Mouse (Mus musculus): ENCODE measurements around the gene Stk16. TPM values are rescaled to one million over a fixed set of nuclear protein-coding genes. Genes with fewer than 3 reads are reported as not detected.

Stk16 gene
- polyA plus RNA-seq, 1 experiment from 2014 or later: 181 TPM

GRCm38 (mm10) chr1:75185495-75185894 lies 25.1 kb upstream of the Stk16 start:
- ChIA-PET CTCF (no interaction called here), POLR2A (no interaction called here)
- ATAC-seq: no peak
- TF ChIP-seq CTCF (IDR thresholded peaks at IDR 0.05): no peak
- in situ Hi-C loops (cut with MboI; ENCODE audit: low pct_unique_long_range_greater_than_20kb): loop anchor here (10.0 kb wide), 1 partner anchor 69 kb away; no protein-coding TSS in a partner anchor
- H3K27me3 ChIP-seq: no peaks in the 10 kb centered on the region
- no peak for DNase-seq (ENCODE audit: low read depth, low spot score)

GRCm38 (mm10) chr1:75187126-75187525 lies 23.5 kb upstream of the Stk16 start:
- no peak for TF ChIP-seq CTCF (IDR thresholded peaks at IDR 0.05)
- in situ Hi-C loops (cut with MboI; ENCODE audit: low pct_unique_long_range_greater_than_20kb): loop anchor here (10.0 kb wide), 1 partner anchor 68 kb away; no protein-coding TSS in a partner anchor
- DNase-seq (ENCODE audit: low read depth, low spot score) (no peak), ATAC-seq (no peak)
- no peaks in the 10 kb centered on the region for H3K27me3 ChIP-seq
- POLR2A ChIA-PET: no interaction called here
- CTCF ChIA-PET: interaction anchor here (1.1 kb wide), 1 partner anchor 10 kb away, joined by 3 read pairs; no protein-coding TSS in a partner anchor

- POLR2A ChIA-PET: no interaction called here
- no peak for TF ChIP-seq CTCF (IDR thresholded peaks at IDR 0.05)
- ATAC-seq: no peak
- no peaks in the 10 kb centered on the region for H3K27me3 ChIP-seq
- no peak for DNase-seq (ENCODE audit: low read depth, low spot score)
- CTCF ChIA-PET: no interaction called here
- in situ Hi-C loops (cut with MboI; ENCODE audit: low pct_unique_long_range_greater_than_20kb): loop anchor here (10.0 kb wide), 1 partner anchor 67 kb away; no protein-coding TSS in a partner anchor
These were observed 22.6 kb upstream of the Stk16 start for GRCm38 (mm10) chr1:75187914-75188483.

- ATAC-seq (no peak), DNase-seq (ENCODE audit: low read depth, low spot score) (no peak)
- no peaks in the 10 kb centered on the region for H3K27me3 ChIP-seq
- ChIA-PET CTCF (interaction anchor here (1.5 kb wide), 1 partner anchor 11 kb away, joined by 4 read pairs; the partner anchor contains the start of gene Abcb6), POLR2A (interaction anchor here (0.8 to 3.8 kb wide), 3 partner anchors 8 to 20 kb away, joined by 3 to 15 read pairs (median 5); partner anchors contain the start of gene Abcb6)
- in situ Hi-C loops (cut with MboI; ENCODE audit: low pct_unique_long_range_greater_than_20kb): no loop called here
- TF ChIP-seq CTCF (IDR thresholded peaks at IDR 0.05): no peak
These were observed 20.1 kb upstream of the Stk16 start for GRCm38 (mm10) chr1:75190577-75190976.

GRCm38 (mm10) chr1:75191258-75191621 lies 19.4 kb upstream of the Stk16 start:
- in situ Hi-C loops (cut with MboI; ENCODE audit: low pct_unique_long_range_greater_than_20kb): no loop called here
- no peak for DNase-seq (ENCODE audit: low read depth, low spot score)
- H3K27me3 ChIP-seq: no peaks in the 10 kb centered on the region
- peak; percentile 9 for ATAC-seq
- POLR2A ChIA-PET: interaction anchor here (1.6 to 3.8 kb wide), 2 partner anchors 11 to 22 kb away, joined by 7 to 15 read pairs; partner anchors contain the start of gene Abcb6
- TF ChIP-seq CTCF (IDR thresholded peaks at IDR 0.05): no peak
- CTCF ChIA-PET: interaction anchor here (0.9 kb wide), 1 partner anchor 60 kb away, joined by 3 read pairs; no protein-coding TSS in a partner anchor

GRCm38 (mm10) chr1:75191622-75192402 lies 18.8 kb upstream of the Stk16 start, which contains the start of the genes Ankzf1 and Atg9a:
TSS of gene Ankzf1 (plus strand) at chr1:75192151.
TSS of gene Atg9a (minus strand) at chr1:75192196.
- DNase-seq (ENCODE audit: low read depth, low spot score) (peak; percentile 87), ATAC-seq (peak; percentile 96)
- TF ChIP-seq CTCF (IDR thresholded peaks at IDR 0.05): no peak
- CTCF ChIA-PET: interaction anchor here (0.7 to 0.9 kb wide), 2 partner anchors 11 to 60 kb away, joined by 3 read pairs; partner anchors contain the start of gene Abcb6
- POLR2A ChIA-PET: interaction anchor here (1.6 to 3.8 kb wide), 2 partner anchors 12 to 22 kb away, joined by 7 to 15 read pairs; partner anchors contain the start of gene Abcb6
- H3K27me3 ChIP-seq: no peaks in the 10 kb centered on the region
- in situ Hi-C loops (cut with MboI; ENCODE audit: low pct_unique_long_range_greater_than_20kb): no loop called here

GRCm38 (mm10) chr1:75192452-75192851 lies 18.2 kb upstream of the Stk16 start:
- DNase-seq (ENCODE audit: low read depth, low spot score) (no peak), ATAC-seq (peak; percentile 49)
- no peak for TF ChIP-seq CTCF (IDR thresholded peaks at IDR 0.05)
- in situ Hi-C loops (cut with MboI; ENCODE audit: low pct_unique_long_range_greater_than_20kb): no loop called here
- no peaks in the 10 kb centered on the region for H3K27me3 ChIP-seq
- ChIA-PET CTCF (interaction anchor here (0.7 kb wide), 1 partner anchor 12 kb away, joined by 3 read pairs; the partner anchor contains the start of gene Abcb6), POLR2A (interaction anchor here (1.6 to 3.8 kb wide), 2 partner anchors 12 to 21 kb away, joined by 7 to 15 read pairs; partner anchors contain the start of gene Abcb6)

GRCm38 (mm10) chr1:75201236-75201635 lies 9.4 kb upstream of the Stk16 start:
- CTCF ChIA-PET: interaction anchor here (0.9 to 1.9 kb wide), 2 partner anchors 8 to 47 kb away, joined by 3 to 6 read pairs; no protein-coding TSS in a partner anchor

GRCm38 (mm10) chr1:75208967-75209678 lies 1.5 kb upstream of the Stk16 start:
- CTCF ChIA-PET: interaction anchor here (1.0 to 1.3 kb wide), 3 partner anchors 9 to 43 kb away, joined by 3 to 6 read pairs (median 5); no protein-coding TSS in a partner anchor
- in situ Hi-C loops (cut with MboI; ENCODE audit: low pct_unique_long_range_greater_than_20kb): no loop called here
- POLR2A ChIA-PET: interaction anchor here (0.9 to 1.1 kb wide), 4 partner anchors 9 to 85 kb away, joined by 3 to 4 read pairs (median 3); no protein-coding TSS in a partner anchor
- peak; percentile 27 for ATAC-seq
- no peak for TF ChIP-seq CTCF (IDR thresholded peaks at IDR 0.05)
- no peaks in the 10 kb centered on the region for H3K27me3 ChIP-seq
- DNase-seq (ENCODE audit: low read depth, low spot score): no peak

More at GRCm38 (mm10) chr1:75201236-75201635, 9.4 kb upstream of the Stk16 start:
- in situ Hi-C loops (cut with MboI; ENCODE audit: low pct_unique_long_range_greater_than_20kb): no loop called here
- no peaks in the 10 kb centered on the region for H3K27me3 ChIP-seq
- ATAC-seq (no peak), DNase-seq (ENCODE audit: low read depth, low spot score) (no peak)
- POLR2A ChIA-PET: no interaction called here
- no peak for TF ChIP-seq CTCF (IDR thresholded peaks at IDR 0.05)
